Mouse (Mus musculus) left cerebral cortex, adult 18-20 months (tissue): Measurements from ENCODE around the gene Scube1. TPM values are rescaled to one million over a fixed set of nuclear protein-coding genes. Genes with fewer than 3 reads are reported as not detected.

Experiments used
- DNase-seq, 2 experiments: peaks; one replicate each; pipeline ENCODE4 v3.0.0; 2021 to 2022; ENCODE audit warnings: low spot score in 2 of 2, mixed read lengths in 1 of 2
- total RNA-seq, 2 experiments: library from RNA; stranded (reverse); gene quantifications; 2 replicates each; pipeline ENCODE4 v1.2.3; 2021

Scube1 gene
- total RNA-seq, 2 experiments from 2014 or later, result 51.8 to 67.1 TPM

DNA sequence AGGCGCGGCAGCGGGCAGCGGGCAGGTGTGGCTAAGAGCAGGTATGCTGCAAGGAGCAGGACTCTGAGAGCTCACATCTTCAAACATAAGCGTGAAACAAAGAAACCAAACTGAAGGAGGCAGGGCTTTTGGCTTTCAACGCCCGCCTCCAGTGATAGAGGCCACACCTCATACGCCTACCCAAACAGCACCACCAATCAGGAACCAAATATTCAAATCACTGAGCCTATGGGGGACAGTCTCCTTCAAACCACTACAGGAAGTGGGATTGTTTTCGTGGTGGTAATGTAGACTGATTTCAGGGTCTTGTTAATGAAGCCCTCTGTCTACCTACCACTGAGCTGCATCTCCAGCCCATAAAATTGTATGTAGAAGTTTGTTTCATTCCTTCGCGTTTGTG is 155.1 kb downstream of the Scube1 start:
- no peak for DNase-seq

DNA sequence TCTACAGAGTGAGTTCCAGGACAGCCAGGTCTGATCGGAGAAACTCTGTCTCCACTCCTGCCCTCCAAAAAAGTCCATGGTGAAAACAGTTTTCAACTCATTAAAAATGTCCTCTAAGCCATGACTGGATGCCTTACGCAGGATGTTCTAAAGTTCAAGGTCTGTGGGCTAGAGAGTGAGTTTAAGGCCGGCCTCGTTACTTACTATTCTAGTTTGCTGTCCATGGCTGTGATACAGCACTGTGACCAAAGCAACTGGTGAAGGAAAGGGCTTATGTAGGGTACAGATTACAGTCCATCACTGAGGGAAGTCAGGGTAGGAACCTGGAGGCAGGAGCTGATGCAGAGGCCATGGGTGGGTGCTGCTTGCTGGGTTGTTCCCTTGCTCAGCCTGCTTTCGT is 156.3 kb downstream of the Scube1 start:
- no peak for DNase-seq

DNA sequence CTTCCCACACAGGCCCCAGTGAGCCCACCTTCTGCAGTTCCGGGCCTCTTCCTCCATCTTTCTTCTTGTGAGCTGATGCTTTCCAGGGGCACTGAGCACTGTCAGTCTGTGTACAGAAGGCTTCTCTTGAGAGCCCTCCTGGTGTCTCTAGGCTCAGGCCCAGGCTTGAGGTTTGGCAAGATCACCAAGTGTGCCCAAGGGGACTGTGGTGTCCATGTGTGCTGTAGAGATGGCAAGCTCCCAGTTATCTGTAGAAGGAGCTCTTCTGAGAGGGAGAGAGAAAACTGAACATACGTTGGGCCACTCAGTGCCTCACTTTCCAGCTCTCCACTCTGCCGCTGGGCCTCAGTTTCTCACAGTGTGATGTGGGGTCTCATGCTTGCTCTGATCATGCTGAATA is 157.1 kb downstream of the Scube1 start:
- DNase-seq, result no peak

DNA sequence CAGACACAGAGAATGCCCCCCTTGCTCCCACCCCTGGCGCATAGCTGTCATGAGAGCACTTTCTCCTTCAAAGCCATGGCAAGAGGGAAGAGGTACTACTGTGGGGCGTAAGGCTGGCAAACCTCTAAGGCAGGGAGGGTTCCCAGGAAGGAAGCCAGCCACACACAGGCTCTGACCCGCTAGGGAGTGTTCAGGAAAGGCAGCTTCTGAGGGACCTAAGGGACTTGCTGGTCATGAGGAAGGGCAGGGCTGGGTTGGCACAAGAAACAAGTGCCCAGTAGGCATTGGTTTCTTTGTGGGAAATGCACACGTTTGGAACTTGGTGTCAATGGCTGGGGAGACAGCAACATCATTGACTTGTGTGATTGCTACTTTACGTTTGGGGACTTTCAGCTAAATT is 158.8 kb downstream of the Scube1 start:
- no peak for DNase-seq

DNA sequence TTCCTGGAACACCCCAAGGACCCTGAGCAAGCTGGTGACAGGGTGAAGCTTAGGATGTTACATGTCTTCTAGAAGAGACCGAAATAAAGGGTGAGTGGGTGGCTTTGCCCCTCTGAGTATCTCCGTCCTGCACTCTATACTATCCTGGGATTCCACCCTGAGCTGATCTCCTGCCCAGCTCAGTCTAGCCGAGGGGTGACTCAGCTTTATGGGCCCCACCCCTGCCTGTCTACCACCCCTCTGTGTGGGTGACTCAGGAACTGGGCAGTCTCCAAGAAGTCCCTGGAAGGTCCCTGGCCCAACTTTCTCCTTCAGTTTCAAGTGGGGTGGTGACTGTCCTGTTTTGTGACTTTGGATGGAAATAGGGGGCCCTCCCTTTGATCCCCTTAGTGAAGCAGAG is 159.4 kb downstream of the Scube1 start:
- DNase-seq, result no peak

DNA sequence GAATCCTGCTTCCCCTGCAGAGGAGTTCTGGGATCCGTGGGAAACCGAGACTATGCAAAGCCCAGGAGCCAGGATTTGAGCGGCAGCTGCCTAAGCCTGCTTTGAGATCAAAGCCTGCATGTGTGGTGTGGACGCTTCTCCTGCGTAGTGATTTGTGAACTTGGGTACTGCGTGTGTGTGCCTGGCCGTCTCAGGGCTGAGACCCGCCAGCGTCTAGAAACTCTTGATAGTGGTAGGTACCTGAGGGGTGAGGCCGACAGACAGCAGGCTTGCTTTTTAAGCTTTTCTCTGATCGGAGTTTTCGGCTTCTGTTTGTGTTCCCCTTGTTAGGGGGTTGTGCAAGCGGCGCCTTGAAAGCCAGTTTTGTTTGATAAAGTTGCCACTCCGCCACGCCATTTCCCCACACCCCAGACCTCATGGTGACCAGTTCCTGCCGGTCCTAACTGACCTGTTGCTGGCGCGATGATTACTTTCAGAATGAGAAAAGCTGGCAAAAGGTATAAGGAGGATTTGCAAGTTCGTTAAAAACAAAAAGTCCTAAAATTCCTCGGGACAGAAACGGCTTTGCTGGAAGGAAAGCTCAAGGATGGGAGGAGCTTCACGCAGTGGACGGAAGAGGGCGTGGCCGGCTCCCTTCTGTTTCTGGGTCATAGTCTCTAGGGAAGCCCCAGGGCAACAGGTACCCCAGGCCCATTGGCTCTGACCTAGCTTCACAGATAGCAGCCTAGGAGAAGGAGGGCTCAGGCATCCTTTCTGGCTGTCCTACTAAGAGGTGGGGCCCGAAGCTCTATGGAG is 160.8 kb downstream of the Scube1 start:
- DNase-seq, result no peak

DNA sequence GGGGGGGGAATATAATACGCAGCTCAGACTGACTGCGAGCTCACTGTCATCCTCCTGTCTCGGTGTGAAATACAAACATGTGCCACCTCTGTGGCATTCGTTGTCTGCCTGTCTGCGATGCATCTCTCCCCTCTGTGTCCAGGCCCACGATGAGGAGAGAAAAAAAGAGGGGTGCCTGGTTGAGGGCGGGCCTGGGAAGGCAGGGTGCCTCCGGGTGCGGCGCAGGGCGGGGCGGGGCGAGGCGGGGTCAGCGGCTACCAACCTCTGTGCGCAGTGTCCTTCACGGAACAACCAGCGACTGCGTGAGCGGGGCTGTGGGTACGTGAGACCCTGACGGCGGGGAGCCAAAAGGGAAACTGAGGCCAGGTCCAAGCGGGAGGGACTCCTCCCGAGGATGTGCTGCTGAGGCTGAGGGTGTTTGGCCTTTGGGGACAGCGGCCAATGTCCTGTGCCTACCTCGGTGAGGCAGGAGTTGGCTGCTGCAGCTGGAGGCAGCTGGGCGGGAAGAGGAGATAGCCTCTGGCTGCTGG is 161.4 kb downstream of the Scube1 start, which contains the start of the genes Tspo and Mcat:
Gene Tspo (plus strand): TSS at position 266 of the 530 bp plus-strand sequence.
Gene Mcat (minus strand): TSS at position 461 of the 530 bp plus-strand sequence.
- DNase-seq, result no peak

DNA sequence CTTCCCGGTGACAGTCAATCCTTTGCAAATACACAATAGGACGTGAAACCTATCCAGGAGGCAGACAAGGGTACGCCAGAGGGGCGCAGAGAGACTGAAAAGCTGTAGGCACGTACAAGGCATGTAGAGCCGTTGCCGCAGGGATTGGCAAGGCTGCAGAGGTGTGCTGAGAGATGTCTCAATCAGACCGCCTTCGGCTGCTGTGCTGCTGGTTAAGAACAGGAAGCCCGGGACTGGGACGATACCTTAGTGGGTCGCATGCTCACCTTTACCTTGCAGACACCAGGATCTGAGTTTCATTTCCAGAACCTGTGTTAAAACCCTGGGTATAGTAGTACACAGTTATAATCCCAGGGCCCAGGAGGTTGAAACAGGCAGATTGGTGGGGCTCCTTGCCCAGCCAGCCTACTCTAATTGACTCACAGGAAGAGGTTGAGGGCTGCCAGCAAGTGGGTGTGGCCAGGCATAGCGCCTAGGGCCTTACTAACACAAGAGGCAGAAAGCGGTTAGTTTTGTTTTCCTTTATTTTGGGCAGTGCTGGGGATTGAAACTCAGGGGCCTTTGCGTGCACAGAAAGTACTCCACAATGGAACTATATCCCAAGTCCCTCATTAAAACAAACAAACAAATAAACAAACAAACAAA is 162.1 kb downstream of the Scube1 start:
- peak; percentile 53 to 58 for DNase-seq

DNA sequence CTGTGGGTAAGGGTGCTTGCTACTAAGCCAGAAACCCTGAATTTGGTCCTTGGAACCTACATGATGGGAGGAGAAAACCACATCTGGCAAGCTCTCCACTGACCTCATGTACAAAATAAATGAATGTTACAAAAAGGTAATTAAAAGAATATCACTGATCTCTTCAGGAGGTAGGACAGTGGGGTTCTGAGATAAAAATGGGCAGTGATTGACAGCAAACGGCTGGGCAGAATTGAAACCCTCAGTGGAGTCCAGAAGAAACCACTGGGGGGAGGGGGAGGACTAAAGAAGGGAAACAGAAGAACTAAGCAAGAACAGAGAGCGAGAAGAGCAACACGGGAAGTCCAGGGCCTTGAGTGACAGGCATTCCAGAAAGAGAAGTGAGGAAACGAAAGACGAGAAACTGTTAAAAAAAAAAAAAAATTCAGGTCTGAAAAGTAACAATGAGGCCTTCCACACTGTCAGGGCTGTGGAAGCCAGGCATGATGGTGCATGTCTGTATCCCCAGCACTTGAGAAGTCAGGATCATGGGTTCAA is 163.8 kb downstream of the Scube1 start:
- DNase-seq, result no peak

DNA sequence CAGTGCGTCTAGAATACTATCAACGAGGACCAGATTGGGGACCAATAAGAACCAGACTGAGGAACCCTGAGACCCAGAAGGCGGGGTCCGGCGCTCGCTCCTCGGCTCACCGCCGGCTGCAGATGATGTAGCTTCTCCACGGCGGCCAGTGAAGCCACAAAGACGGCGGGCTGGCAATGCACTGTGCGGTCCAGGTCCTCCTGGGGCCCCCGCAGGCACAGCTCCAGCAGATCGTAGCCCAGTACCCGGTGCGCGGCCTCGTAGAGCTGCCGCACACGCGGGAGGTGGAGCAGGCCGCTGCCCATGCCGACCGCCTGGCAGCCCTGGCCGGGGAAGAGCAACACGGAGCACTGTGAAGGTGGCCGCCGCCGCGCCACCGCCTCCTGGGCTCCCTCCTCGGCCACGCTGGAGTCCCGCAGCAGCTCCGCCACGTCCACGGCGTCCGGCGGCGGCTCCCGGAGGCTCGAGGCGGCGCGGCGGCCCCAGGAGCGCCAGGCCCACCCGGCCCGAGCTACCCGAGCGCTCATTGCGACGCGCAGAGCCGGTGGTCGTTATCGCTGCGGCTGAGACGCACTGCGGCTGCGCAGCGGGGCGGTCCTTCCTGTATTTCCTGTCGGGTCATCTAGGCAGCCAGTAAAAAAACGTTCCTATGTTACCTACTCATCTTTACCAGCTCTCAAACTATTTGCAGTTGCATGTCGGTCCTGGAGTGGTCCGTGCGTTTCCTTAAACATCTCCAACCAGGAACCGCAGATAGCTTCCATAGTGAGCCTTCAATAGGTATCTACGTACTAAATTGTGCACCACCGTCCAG is 169.5 kb downstream of the Scube1 start:
- DNase-seq, result peak; percentile 81 to 88

Other genes with a start within 250 kb of the Scube1 start
- 10 to 100 TPM; 53.3 to 53.9 TPM for gene Ttll1, start 214.1 kb downstream of the Scube1 start, total RNA-seq
- not detected for gene Bik, start 198.2 kb downstream of the Scube1 start, total RNA-seq
- gene Tspo, start 161.4 kb downstream of the Scube1 start, total RNA-seq, result 10 to 100 TPM in 1 of 2 experiments, 1 to 10 TPM in 1; 7.9 to 10.6 TPM
- gene Mcat, start 161.2 kb downstream of the Scube1 start, total RNA-seq, result 10 to 100 TPM; 17.9 to 26.0 TPM
- 10 to 100 TPM; 11.2 to 12.4 TPM for gene Ttll12, start 129.9 kb downstream of the Scube1 start, total RNA-seq
- gene Mpped1, start 54.4 kb upstream of the Scube1 start, total RNA-seq, result 100 to 1,000 TPM; 206 to 213 TPM